Mouse (Mus musculus) stomach, postnatal 0 days (tissue): Measurements from ENCODE around the gene Wnk4.

ENCODE experiments used
- CTCF ChIP-seq: IDR thresholded peaks from 2 replicates; pipeline ENCODE4 v1.5.1; 2016; ENCODE audit warnings: antibody characterized with exemption, low read depth, mild to moderate bottlenecking, moderate library complexity
- EP300 ChIP-seq: optimal IDR thresholded peaks from 2 replicates; pipeline ENCODE3; 2016; ENCODE audit warnings: antibody characterized with exemption

GRCm38 (mm10) chr11:101291231-101291630 is 30.9 kb downstream of the Wnk4 start:
- no peak for TF ChIP-seq CTCF
- TF ChIP-seq EP300, result no peak
